Mouse (Mus musculus): ENCODE results near the gene Bud23.

DNA sequence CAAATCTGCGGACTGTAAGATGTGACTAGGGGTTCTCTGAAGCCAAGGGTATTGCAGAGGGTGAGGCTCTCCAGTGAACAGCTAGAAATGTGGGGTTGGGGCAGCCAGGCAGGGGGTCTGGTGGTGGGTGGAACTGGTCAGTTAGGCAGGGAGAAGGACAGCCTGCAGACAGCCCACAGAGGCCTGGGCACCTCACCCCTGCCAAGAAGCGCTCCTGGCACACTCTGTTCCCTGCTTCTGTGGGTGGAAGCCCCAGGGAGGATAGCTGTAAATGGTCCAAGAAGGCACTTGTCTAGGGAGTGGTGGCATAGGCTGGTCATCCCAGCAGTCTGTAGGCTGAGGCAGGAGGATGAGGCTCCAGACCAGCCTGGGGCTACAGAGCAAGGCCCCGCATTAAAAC is 44.7 kb upstream of the Bud23 start:
- no peak for TF ChIP-seq GATA1 (IDR thresholded peaks at IDR 0.05; ENCODE audit: low read depth, low read length)
- no peak for TF ChIP-seq POLR2A (IDR thresholded peaks at IDR 0.05; ENCODE audit: control insufficient read depth in 1 of 2, insufficient read depth in 1 of 2, low read depth in 1 of 2, low read length in 2 of 2, poor library complexity in 1 of 2)
- no peak for TF ChIP-seq CTCF (IDR thresholded peaks at IDR 0.05 in 2 of 3, conservative IDR thresholded peaks at IDR 0.05 in 1 of 3; ENCODE audit: control insufficient read depth in 1 of 3, insufficient read depth in 1 of 3, low read depth in 2 of 3, low read length in 3 of 3, poor library complexity in 1 of 3, severe bottlenecking in 1 of 3)
- no peak for TF ChIP-seq USF2 (IDR thresholded peaks at IDR 0.05; ENCODE audit: borderline replicate concordance in 1 of 2, insufficient read depth in 1 of 2, low read depth in 1 of 2, low read length in 2 of 2)
- TF ChIP-seq USF1 (IDR thresholded peaks at IDR 0.05; ENCODE audit: low read depth, low read length) = no peak
- TF ChIP-seq ZC3H11A (IDR thresholded peaks at IDR 0.05; ENCODE audit: low read depth, low read length) = no peak
- no peak for TF ChIP-seq EP300 (IDR thresholded peaks at IDR 0.05; ENCODE audit: low read depth in 1 of 2, low read length in 2 of 2)
- TF ChIP-seq CHD1 (IDR thresholded peaks at IDR 0.05; ENCODE audit: low read depth, low read length) = no peak
- TF ChIP-seq MAFK (IDR thresholded peaks at IDR 0.05; ENCODE audit: borderline replicate concordance, low read depth, low read length) = no peak
- no peak for TF ChIP-seq MYC (IDR thresholded peaks at IDR 0.05; ENCODE audit: low read depth, low read length)
- TF ChIP-seq SIN3A (IDR thresholded peaks at IDR 0.05; ENCODE audit: low read length) = no peak
